Mouse (Mus musculus) pancreas, adult 10 weeks (tissue): ENCODE results near the gene Myh3. TPM values are rescaled to one million over a fixed set of nuclear protein-coding genes. Genes with fewer than 3 reads are reported as not detected.

ENCODE experiments used
- polyA plus RNA-seq: library from polyadenylated mRNA; stranded (reverse); fragments of 350-450 nt; fragmentation: Illumina TruSeq; extraction: RNeasy Lipid Tissue Mini Kit (QIAGEN cat#74804); gene quantifications from one replicate; pipeline ENCODE4 v1.2.3, GENCODE M21; 2015; ENCODE audit warnings: low read depth, low replicate concordance; ENCODE audit not compliant: insufficient read depth

Myh3 gene
- polyA plus RNA-seq: not detected

GRCm38 (mm10) chr11:67078000-67078399 is at the start of gene Myh3:
Myh3 (plus strand) TSS chr11:67078300.

DNA sequence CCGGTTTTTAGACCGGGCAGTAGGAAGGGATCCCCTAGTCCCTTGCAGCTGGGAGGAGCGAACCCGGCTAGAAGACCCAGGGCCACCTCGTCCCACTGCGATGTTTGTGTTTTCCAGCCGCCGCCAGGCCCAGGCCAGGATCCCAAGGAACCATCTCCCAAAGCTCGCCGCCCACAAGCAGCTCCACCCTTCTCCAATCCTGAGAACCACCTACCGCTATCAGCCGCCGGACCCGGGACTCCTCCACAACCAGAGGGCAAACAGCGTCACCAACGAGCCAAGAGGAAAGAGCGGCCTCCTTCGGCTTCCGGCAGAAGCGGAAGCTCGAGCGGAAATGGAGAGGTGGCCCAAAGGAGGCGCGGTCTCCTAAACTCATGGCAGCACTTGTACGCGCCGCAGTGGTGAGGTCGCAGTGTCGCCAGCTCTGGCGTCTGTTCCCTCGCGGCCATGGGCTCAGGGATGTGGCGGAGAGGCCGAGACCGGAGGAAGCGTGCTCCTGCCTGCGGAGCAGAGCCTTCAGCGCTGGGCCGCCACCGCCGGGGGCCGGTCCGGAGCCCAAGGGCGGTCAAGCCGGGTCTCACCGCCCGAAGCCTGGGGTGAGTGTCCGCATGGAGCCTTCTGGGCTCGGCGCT is 25.7 kb upstream of the Myh3 start, which contains the start of the genes Adprm and Sco1:
TSS of gene Adprm (minus strand) at position 274 of the 632 bp plus-strand sequence.
TSS of gene Sco1 (plus strand) at position 350 of the 632 bp plus-strand sequence.

Other genes starting within 250 kb of the Myh3 start
- gene Pirt, start 166.3 kb upstream of the Myh3 start, polyA plus RNA-seq: 0.18 TPM
- gene Tmem238l, start 121.7 kb upstream of the Myh3 start, polyA plus RNA-seq: not detected
- gene Tmem220, start 53.1 kb upstream of the Myh3 start, polyA plus RNA-seq: 1.5 TPM
- gene Adprm, start 25.7 kb upstream of the Myh3 start, polyA plus RNA-seq: 3.6 TPM
- 2.2 TPM for gene Sco1, start 25.6 kb upstream of the Myh3 start, polyA plus RNA-seq
- not detected for gene Myh2, start 92.7 kb downstream of the Myh3 start, polyA plus RNA-seq
- gene Myh1, start 121.8 kb downstream of the Myh3 start, polyA plus RNA-seq: not detected
- not detected for gene Myh4, start 159.7 kb downstream of the Myh3 start, polyA plus RNA-seq
- not detected for gene Myh8, start 198.8 kb downstream of the Myh3 start, polyA plus RNA-seq
- gene Myh13, start 243.4 kb downstream of the Myh3 start, polyA plus RNA-seq: not detected